Mouse (Mus musculus): ENCODE results near the gene Vmn1r139. TPM values are rescaled to one million over a fixed set of nuclear protein-coding genes. Genes with fewer than 3 reads are reported as not detected.
"Not testable (repeated sequence)": the region's sequence is repeated elsewhere in the genome, so short reads cannot be mapped to it uniquely, and the experiment has no call there.

Vmn1r139 gene
- not detected in 2 replicates for polyA plus RNA-seq (2014; fragmentation: Nextera tagmentation; extraction: Ambion mirVana)

DNA sequence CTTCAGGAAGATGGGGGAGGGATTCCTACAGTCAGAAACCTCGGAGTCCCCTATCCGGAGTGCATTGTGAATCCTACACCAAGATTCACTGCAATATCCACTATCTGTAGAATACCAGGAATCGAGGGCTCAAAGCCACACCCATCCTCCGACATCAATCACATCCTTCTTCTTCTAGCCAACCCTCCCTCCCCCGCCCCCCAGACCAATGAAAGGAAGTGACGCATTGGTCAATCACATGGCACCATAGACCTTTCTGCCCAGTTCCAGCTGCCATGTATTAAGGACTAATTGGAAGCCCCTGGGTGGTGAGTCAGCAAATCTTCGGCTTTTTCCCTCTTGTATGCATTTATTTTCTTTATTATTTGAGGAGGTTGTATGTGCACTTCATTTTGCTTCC, at the start of gene Vmn1r139:
Gene Vmn1r139 (plus strand): TSS at position 301 of the 400 bp plus-strand sequence.
- not testable (repeated sequence) for H3K4me1 ChIP-seq (replicated peaks; ENCODE audit: control insufficient read depth, insufficient read depth, low read length); H3K4me3 ChIP-seq (ENCODE audit: low read depth, low read length); H3K27ac ChIP-seq (ENCODE audit: low read depth, low read length); H3K9me3 ChIP-seq (ENCODE audit: control insufficient read depth, low read length); H3K9ac ChIP-seq (ENCODE audit: low read depth, low read length); H3K27me3 ChIP-seq (replicated peaks; ENCODE audit: control insufficient read depth, insufficient read depth, low read length); H3K36me3 ChIP-seq (ENCODE audit: control insufficient read depth, insufficient read depth, low read length); H3K4me2 ChIP-seq; DNase-seq (ENCODE audit: low spot score); ATAC-seq (replicated peaks; ENCODE audit: low FRiP score)
- no CpG with 5 or more reads among the region's 7 CpGs for WGBS

DNA sequence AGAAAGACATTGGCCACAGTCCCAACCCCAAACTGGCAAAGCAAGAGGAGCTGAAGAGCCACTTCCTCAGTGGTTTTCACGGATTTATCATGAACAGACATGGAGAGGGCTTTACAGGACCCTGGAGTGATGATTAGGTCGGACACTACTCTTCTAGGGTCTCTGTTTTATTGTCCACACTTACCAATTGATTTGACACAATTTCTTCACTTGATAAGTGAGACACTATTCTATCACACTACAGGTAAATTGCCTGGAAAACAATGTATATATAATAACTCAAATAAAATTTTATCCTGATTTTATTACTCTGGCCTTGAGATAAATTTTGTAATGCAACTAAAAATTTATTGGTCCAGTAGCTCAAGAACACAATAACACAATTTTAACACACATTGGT, 40.1 kb upstream of the Vmn1r139 start, which contains the start of gene Vmn1r138:
Gene Vmn1r138 (minus strand): TSS at position 101 of the 400 bp plus-strand sequence.
- H3K4me2 ChIP-seq; H3K4me3 ChIP-seq (ENCODE audit: low read depth, low read length); DNase-seq (ENCODE audit: low spot score); H3K27me3 ChIP-seq (replicated peaks; ENCODE audit: control insufficient read depth, insufficient read depth, low read length); ATAC-seq (replicated peaks; ENCODE audit: low FRiP score); H3K9me3 ChIP-seq (ENCODE audit: control insufficient read depth, low read length); H3K4me1 ChIP-seq (replicated peaks; ENCODE audit: control insufficient read depth, insufficient read depth, low read length); H3K9ac ChIP-seq (ENCODE audit: low read depth, low read length); H3K36me3 ChIP-seq (ENCODE audit: control insufficient read depth, insufficient read depth, low read length); H3K27ac ChIP-seq (ENCODE audit: low read depth, low read length): not testable (repeated sequence)
- WGBS, result no CpG with 5 or more reads among the region's 2 CpGs

GRCm38 (mm10) chr7:22056205-22056604, 12.7 kb upstream of the Vmn1r139 start, which contains the start of gene Gm6176:
Gene Gm6176 (minus strand): TSS chr7:22056305.
- not testable (repeated sequence) for H3K4me1 ChIP-seq (replicated peaks; ENCODE audit: control insufficient read depth, insufficient read depth, low read length); DNase-seq (ENCODE audit: low spot score); H3K4me2 ChIP-seq; H3K4me3 ChIP-seq (ENCODE audit: low read depth, low read length); ATAC-seq (replicated peaks; ENCODE audit: low FRiP score); H3K9ac ChIP-seq (ENCODE audit: low read depth, low read length); H3K27ac ChIP-seq (ENCODE audit: low read depth, low read length); H3K9me3 ChIP-seq (ENCODE audit: control insufficient read depth, low read length); H3K36me3 ChIP-seq (ENCODE audit: control insufficient read depth, insufficient read depth, low read length); H3K27me3 ChIP-seq (replicated peaks; ENCODE audit: control insufficient read depth, insufficient read depth, low read length)
- no CpG with 5 or more reads among the region's 1 CpGs for WGBS

GRCm38 (mm10) chr7:22118145-22118544, 49.3 kb downstream of the Vmn1r139 start, which contains the start of gene Gm16451:
Gene Gm16451 (minus strand): TSS chr7:22118245.
- not testable (repeated sequence) for H3K9me3 ChIP-seq (ENCODE audit: control insufficient read depth, low read length); H3K27me3 ChIP-seq (replicated peaks; ENCODE audit: control insufficient read depth, insufficient read depth, low read length); H3K9ac ChIP-seq (ENCODE audit: low read depth, low read length); H3K4me3 ChIP-seq (ENCODE audit: low read depth, low read length); H3K4me1 ChIP-seq (replicated peaks; ENCODE audit: control insufficient read depth, insufficient read depth, low read length); H3K27ac ChIP-seq (ENCODE audit: low read depth, low read length); ATAC-seq (replicated peaks; ENCODE audit: low FRiP score); H3K4me2 ChIP-seq; H3K36me3 ChIP-seq (ENCODE audit: control insufficient read depth, insufficient read depth, low read length); DNase-seq (ENCODE audit: low spot score)
- no CpG with 5 or more reads among the region's 2 CpGs for WGBS

GRCm38 (mm10) chr7:22134641-22135040, 65.8 kb downstream of the Vmn1r139 start, which contains the start of gene Gm10666:
Gene Gm10666 (minus strand): TSS chr7:22134741.
- not testable (repeated sequence) for H3K36me3 ChIP-seq (ENCODE audit: control insufficient read depth, insufficient read depth, low read length); DNase-seq (ENCODE audit: low spot score); H3K4me2 ChIP-seq; ATAC-seq (replicated peaks; ENCODE audit: low FRiP score); H3K9me3 ChIP-seq (ENCODE audit: control insufficient read depth, low read length); H3K9ac ChIP-seq (ENCODE audit: low read depth, low read length); H3K4me3 ChIP-seq (ENCODE audit: low read depth, low read length); H3K27ac ChIP-seq (ENCODE audit: low read depth, low read length); H3K27me3 ChIP-seq (replicated peaks; ENCODE audit: control insufficient read depth, insufficient read depth, low read length); H3K4me1 ChIP-seq (replicated peaks; ENCODE audit: control insufficient read depth, insufficient read depth, low read length)
- no CpG with 5 or more reads among the region's 5 CpGs for WGBS

Other genes starting within 250 kb of the Vmn1r139 start
- not detected in 2 replicates for gene Vmn1r135, start 236.7 kb upstream of the Vmn1r139 start, polyA plus RNA-seq (2014; fragmentation: Nextera tagmentation; extraction: Ambion mirVana)
- gene Gm5725, start 224.8 kb upstream of the Vmn1r139 start, polyA plus RNA-seq (2014; fragmentation: Nextera tagmentation; extraction: Ambion mirVana), result not detected in 2 replicates
- gene Gm5891, start 147.8 kb upstream of the Vmn1r139 start, polyA plus RNA-seq (2014; fragmentation: Nextera tagmentation; extraction: Ambion mirVana), result not detected in 2 replicates
- gene Vmn1r137, start 74.5 kb upstream of the Vmn1r139 start, polyA plus RNA-seq (2014; fragmentation: Nextera tagmentation; extraction: Ambion mirVana), result not detected in 2 replicates
- gene Vmn1r138, start 40.2 kb upstream of the Vmn1r139 start, polyA plus RNA-seq (2014; fragmentation: Nextera tagmentation; extraction: Ambion mirVana), result not detected in 2 replicates
- not detected in 2 replicates for gene Gm6176, start 12.8 kb upstream of the Vmn1r139 start, polyA plus RNA-seq (2014; fragmentation: Nextera tagmentation; extraction: Ambion mirVana)
- gene Gm16451, start 49.2 kb downstream of the Vmn1r139 start, polyA plus RNA-seq (2014; fragmentation: Nextera tagmentation; extraction: Ambion mirVana), result not detected in 2 replicates
- not detected in 2 replicates for gene Gm10666, start 65.7 kb downstream of the Vmn1r139 start, polyA plus RNA-seq (2014; fragmentation: Nextera tagmentation; extraction: Ambion mirVana)
- not detected in 2 replicates for gene Vmn1r142, start 95.0 kb downstream of the Vmn1r139 start, polyA plus RNA-seq (2014; fragmentation: Nextera tagmentation; extraction: Ambion mirVana)
- gene Vmn1r143, start 120.3 kb downstream of the Vmn1r139 start, polyA plus RNA-seq (2014; fragmentation: Nextera tagmentation; extraction: Ambion mirVana), result not detected in 2 replicates
- not detected in 2 replicates for gene Gm8653, start 132.2 kb downstream of the Vmn1r139 start, polyA plus RNA-seq (2014; fragmentation: Nextera tagmentation; extraction: Ambion mirVana)
- gene Gm8453, start 160.4 kb downstream of the Vmn1r139 start, polyA plus RNA-seq (2014; fragmentation: Nextera tagmentation; extraction: Ambion mirVana), result not detected in 2 replicates